Mouse (Mus musculus): ENCODE data around the gene Gm3448.
"Not testable (repeated sequence)": the region's sequence is repeated elsewhere in the genome, so short reads cannot be mapped to it uniquely, and the experiment has no call there.

GRCm38 (mm10) chr17:15000047-15000446 lies 41.3 kb downstream of the Gm3448 start:
- not testable (repeated sequence) for TF ChIP-seq EP300, CTCF (IDR thresholded peaks at IDR 0.05; ENCODE audit: low read depth)
